Mouse (Mus musculus) G1E (cell line): Measurements from ENCODE around the gene Srsf12.

Experiments
- CTCF ChIP-seq: IDR thresholded peaks from 2 replicates; pipeline ENCODE4 v1.5.1; 2012; ENCODE audit warnings: low read depth, low read length, inconsistent platforms, mixed read lengths
- GATA1 ChIP-seq: IDR thresholded peaks from 2 replicates; pipeline ENCODE4 v1.6.1; 2012; ENCODE audit warnings: borderline replicate concordance, low read length, inconsistent platforms, mixed read lengths
- POLR2AphosphoS5 ChIP-seq: IDR thresholded peaks from 2 replicates; pipeline ENCODE4 v1.6.1; 2012; ENCODE audit warnings: low read depth, low read length, inconsistent platforms; ENCODE audit not compliant: insufficient replicate concordance

DNA sequence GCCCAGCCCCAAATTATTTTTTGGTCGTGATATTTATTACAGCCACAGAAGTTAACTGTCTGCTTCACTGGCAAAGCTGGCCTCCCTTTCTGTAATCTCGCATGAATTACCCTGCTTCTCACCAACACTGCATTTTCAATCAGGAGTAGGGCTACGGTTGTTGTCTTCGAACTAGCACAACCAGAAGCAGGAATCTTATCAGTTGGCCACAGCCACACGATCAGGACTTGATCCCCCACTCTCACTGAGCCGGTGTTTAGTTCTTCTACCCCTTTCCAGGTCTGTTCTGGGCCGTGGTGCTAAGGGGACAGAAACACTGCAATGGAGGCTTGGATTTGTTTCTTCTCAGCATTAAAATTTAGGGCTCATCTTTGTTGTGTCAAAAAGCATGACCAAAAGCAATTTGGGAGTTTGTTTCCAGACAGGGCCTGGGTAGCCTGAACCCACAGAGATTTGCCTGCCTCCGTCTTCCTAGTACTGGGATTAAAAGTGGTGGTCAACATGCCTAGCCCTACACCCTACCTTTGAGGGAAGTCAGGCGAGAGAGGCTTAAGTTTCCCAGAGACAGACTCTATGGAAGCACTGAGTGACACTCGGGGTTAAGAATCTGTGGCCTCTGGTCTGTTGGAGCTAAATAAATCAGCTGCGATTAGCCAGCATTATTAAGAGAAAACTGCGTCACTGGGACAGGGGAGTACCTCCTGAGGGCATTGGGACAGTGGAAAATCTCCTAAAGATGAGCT, 34.4 kb downstream of the Srsf12 start:
- TF ChIP-seq CTCF: no peak
- no peak for TF ChIP-seq GATA1
- no peak for TF ChIP-seq POLR2AphosphoS5
